In the genomic region with DNA sequence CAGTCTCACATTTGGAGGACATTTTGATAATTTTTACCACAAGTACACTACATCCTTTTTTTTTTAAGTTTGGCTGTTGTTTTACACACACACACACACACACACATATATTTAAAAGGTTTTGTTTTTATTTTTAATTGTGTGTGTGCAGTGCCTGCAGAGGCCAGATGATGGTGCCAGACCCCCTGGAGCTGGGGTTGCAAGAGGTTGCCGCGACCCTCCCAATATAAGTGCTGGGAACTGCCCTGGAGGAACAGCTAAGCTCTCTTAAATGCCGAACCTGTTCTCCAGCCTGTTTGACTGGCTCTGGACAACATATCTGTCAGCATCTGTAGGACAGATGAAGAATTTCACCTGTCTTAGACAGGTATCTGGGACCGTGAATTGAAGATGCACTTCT, we compare ENCODE assay signal across 28 mouse cellular contexts. TPM values are rescaled to one million over a fixed set of nuclear protein-coding genes. Genes with fewer than 3 reads are reported as not detected.
DNase-seq lines count a peak whose midpoint lies in the region; ATAC-seq and TF ChIP-seq lines count a peak whose summit lies in the region.
"Had no signal": no experiment of that assay in that cellular context is flagged by ENCODE, and none has a peak within 500 bp of the region (broad histone marks: within the 10 kb centered on the region; RNA-seq: fewer than 3 reads in every experiment).

No protein-coding gene starts in this region.

- no peak overlapping the region for H3K27ac ChIP-seq in intestine, postnatal 0 days (ENCODE audit: low read depth, low read length)
- no peak overlapping the region for H3K27ac ChIP-seq in intestine, embryonic 16.5 days (ENCODE audit: low read length)
- H3K27ac ChIP-seq in ES-Bruce4 (ENCODE audit: insufficient read depth, low read length), result peak overlapping the region; percentile 67
- H3K27ac ChIP-seq: embryonic facial prominence, embryonic 10.5 days; embryonic facial prominence, embryonic 13.5 days; forebrain, embryonic 12.5 days; forebrain, embryonic 15.5 days; heart, embryonic 15.5 days; hindbrain, embryonic 14.5 days had no signal

- no peaks in the 10 kb centered on the region for H3K27me3 ChIP-seq in intestine, postnatal 0 days (replicated peaks; ENCODE audit: control insufficient read depth, insufficient read depth, low read length)
- no peaks in the 10 kb centered on the region for H3K27me3 ChIP-seq in intestine, embryonic 16.5 days (replicated peaks; ENCODE audit: control insufficient read depth, insufficient read depth, low read length)
- H3K27me3 ChIP-seq in E14TG2a.4 (ENCODE audit: insufficient read depth, low read length), result no peaks in the 10 kb centered on the region
- no peaks in the 10 kb centered on the region for H3K27me3 ChIP-seq in ES-Bruce4 (ENCODE audit: control insufficient read depth, insufficient read depth, low read length, poor library complexity, severe bottlenecking)
- H3K27me3 ChIP-seq: forebrain, embryonic 15.5 days had no signal

- no peaks in the 10 kb centered on the region for H3K4me1 ChIP-seq in intestine, postnatal 0 days (replicated peaks; ENCODE audit: control insufficient read depth, insufficient read depth, low read length)
- no peaks in the 10 kb centered on the region for H3K4me1 ChIP-seq in intestine, embryonic 16.5 days (ENCODE audit: control insufficient read depth, insufficient read depth, low read length)
- H3K4me1 ChIP-seq in E14TG2a.4 (replicated peaks; ENCODE audit: low read depth, low read length) (peaks cover 90% of the 10 kb centered on the region), ES-Bruce4 (ENCODE audit: control insufficient read depth, insufficient read depth, low read length) (peaks cover 7% of the 10 kb centered on the region)
- H3K4me1 ChIP-seq: embryonic facial prominence, embryonic 13.5 days; forebrain, embryonic 12.5 days; heart, embryonic 12.5 days; heart, embryonic 15.5 days had no signal

- peak; percentile 39 for DNase-seq in ZHBTc4 (ENCODE audit: low read depth, low spot score)
- no peak for DNase-seq in frontal cortex, postnatal 25 days (ENCODE audit: low spot score in 2 of 2)
- DNase-seq: adrenal gland, postnatal 10 days; cerebellum, adult 11 months; cerebellum, adult 8-10 months; cerebellum, postnatal 10 days; cerebellum, postnatal 36 days; embryo, embryonic 11 days; gastrocnemius, postnatal 25 days; heart, adult 18-20 months; heart, postnatal 10 days; heart, postnatal 36 days; kidney, adult 18-20 months had no signal

- H3K36me3 ChIP-seq in intestine, postnatal 0 days (ENCODE audit: control insufficient read depth, insufficient read depth), result no peaks in the 10 kb centered on the region
- no peaks in the 10 kb centered on the region for H3K36me3 ChIP-seq in intestine, embryonic 16.5 days (ENCODE audit: control insufficient read depth, insufficient read depth, low read length)
- no peaks in the 10 kb centered on the region for H3K36me3 ChIP-seq in E14TG2a.4 (ENCODE audit: insufficient read depth, low read length)
- no peaks in the 10 kb centered on the region for H3K36me3 ChIP-seq in ES-Bruce4 (ENCODE audit: control insufficient read depth, insufficient read depth, low read length, poor library complexity, severe bottlenecking)
- H3K36me3 ChIP-seq: embryonic facial prominence, embryonic 10.5 days; embryonic facial prominence, embryonic 13.5 days; forebrain, embryonic 12.5 days; forebrain, embryonic 15.5 days; heart, embryonic 12.5 days; heart, embryonic 15.5 days had no signal

- TF ChIP-seq CTCF in intestine, postnatal 0 days (IDR thresholded peaks at IDR 0.05; ENCODE audit: low read depth), result 0 out of 2 replicates have a peak, but pooled peaks have one; percentile 7
- 0 out of 2 replicates have a peak, but pooled peaks have one; percentile 11 for TF ChIP-seq CTCF in E14TG2a.4 (conservative IDR thresholded peaks at IDR 0.05; ENCODE audit: low read length)
- TF ChIP-seq CTCF in ES-Bruce4 (IDR thresholded peaks at IDR 0.05; ENCODE audit: low read depth, low read length), result peak; percentile 51

- TF ChIP-seq EP300 in ES-Bruce4 (IDR thresholded peaks at IDR 0.05; ENCODE audit: insufficient read depth, low read depth, low read length), result 0 out of 2 replicates have a peak, but pooled peaks have one; percentile 37

- no peak for TF ChIP-seq POLR2A in ES-Bruce4 (IDR thresholded peaks at IDR 0.05; ENCODE audit: insufficient read depth, low read length)

- H3K9me3 ChIP-seq in intestine, postnatal 0 days (ENCODE audit: control insufficient read depth), result no peaks in the 10 kb centered on the region
- no peaks in the 10 kb centered on the region for H3K9me3 ChIP-seq in intestine, embryonic 16.5 days (ENCODE audit: control insufficient read depth, low read length)
- no peaks in the 10 kb centered on the region for H3K9me3 ChIP-seq in E14TG2a.4 (ENCODE audit: low read length)
- no peaks in the 10 kb centered on the region for H3K9me3 ChIP-seq in ES-Bruce4 (replicated peaks; ENCODE audit: control insufficient read depth, insufficient read depth, low read length, poor library complexity, severe bottlenecking)
- H3K9me3 ChIP-seq: embryonic facial prominence, embryonic 10.5 days; embryonic facial prominence, embryonic 13.5 days; forebrain, embryonic 12.5 days; forebrain, embryonic 15.5 days; heart, embryonic 12.5 days; heart, embryonic 15.5 days had no signal

- H3K4me3 ChIP-seq in intestine, postnatal 0 days (ENCODE audit: low read depth, low read length), result no peak overlapping the region
- H3K4me3 ChIP-seq in intestine, embryonic 16.5 days (ENCODE audit: low read length), result no peak overlapping the region
- H3K4me3 ChIP-seq in E14TG2a.4 (replicated peaks; ENCODE audit: low read length) (peak overlapping the region; percentile 17; the same call in 1 of the 2 replicates), ES-Bruce4 (ENCODE audit: low read depth, low read length) (no peak overlapping the region)
- H3K4me3 ChIP-seq: embryonic facial prominence, embryonic 10.5 days; embryonic facial prominence, embryonic 13.5 days; erythroblast, embryonic 14.5 days; forebrain, embryonic 12.5 days; forebrain, embryonic 15.5 days; heart, embryonic 12.5 days; heart, embryonic 15.5 days had no signal

- no peak for ATAC-seq in intestine, postnatal 0 days
- ATAC-seq in intestine, embryonic 16.5 days, result no peak
- ATAC-seq: CD4-positive, CD25-positive, alpha-beta regulatory T cell, adult 4 months; forebrain, embryonic 15.5 days had no signal

- H3K9ac ChIP-seq in intestine, postnatal 0 days (ENCODE audit: low read depth, low read length), result no peak overlapping the region
- H3K9ac ChIP-seq in intestine, embryonic 16.5 days (ENCODE audit: low read depth, low read length), result no peak overlapping the region
- H3K9ac ChIP-seq in ES-Bruce4 (ENCODE audit: low read depth, poor library complexity, severe bottlenecking), result no peak overlapping the region
- H3K9ac ChIP-seq: embryonic facial prominence, embryonic 13.5 days; forebrain, embryonic 12.5 days; forebrain, embryonic 15.5 days; heart, embryonic 12.5 days; heart, embryonic 15.5 days; hindbrain, embryonic 14.5 days had no signal

- no peak overlapping the region for H3K4me2 ChIP-seq in intestine, postnatal 0 days (replicated peaks; ENCODE audit: low read depth)
- no peak overlapping the region for H3K4me2 ChIP-seq in intestine, embryonic 16.5 days (ENCODE audit: low read depth, low read length)
- H3K4me2 ChIP-seq: embryonic facial prominence, embryonic 13.5 days; forebrain, embryonic 12.5 days; forebrain, embryonic 15.5 days; heart, embryonic 12.5 days; heart, embryonic 15.5 days; hindbrain, embryonic 14.5 days had no signal

- 77% methylated on average over 4 of the region's 4 CpGs for WGBS in intestine, postnatal 0 days
- WGBS in intestine, embryonic 16.5 days, result 79% methylated on average over 4 of the region's 4 CpGs

RNA-seq across cellular contexts. Expression of gene Pla2g2c, which starts 20.4 kb away (rescaled TPM):
- polyA plus RNA-seq in intestine, postnatal 0 days (2015; fragmentation: Nextera tagmentation; extraction: Ambion mirVana), result 0.09 and 0.21 TPM in 2 replicates
- 0.13 and 0.16 TPM in 2 replicates for polyA plus RNA-seq in intestine, embryonic 16.5 days (2015; fragmentation: Nextera tagmentation; extraction: Ambion mirVana)
- 0.68 and 0.79 TPM in 2 replicates for polyA plus RNA-seq in ES-Bruce4 (2011; ENCODE audit: insufficient read depth, insufficient read length, low read depth, missing spikeins)
- polyA plus RNA-seq: C2C12; CD4-positive, CD25-positive, alpha-beta regulatory T cell, adult 4 months; erythroblast, embryonic 14.5 days had no signal

RNA-seq across cellular contexts. Expression of gene Ubxn10, which starts 32.8 kb away (rescaled TPM):
- 0.51 and 0.83 TPM in 2 replicates for polyA plus RNA-seq in intestine, postnatal 0 days (2015; fragmentation: Nextera tagmentation; extraction: Ambion mirVana)
- polyA plus RNA-seq in intestine, embryonic 16.5 days (2015; fragmentation: Nextera tagmentation; extraction: Ambion mirVana), result 1.3 and 1.5 TPM in 2 replicates
- 1.0 and 1.3 TPM in 2 replicates for polyA plus RNA-seq in ES-Bruce4 (2011; ENCODE audit: insufficient read depth, insufficient read length, low read depth, missing spikeins)
- polyA plus RNA-seq: C2C12; CD4-positive, CD25-positive, alpha-beta regulatory T cell, adult 4 months; erythroblast, embryonic 14.5 days had no signal

RNA-seq across cellular contexts. Expression of gene Pla2g2f, which starts 53.3 kb away (rescaled TPM):
- 0.46 and 0.64 TPM in 2 replicates for polyA plus RNA-seq in intestine, postnatal 0 days (2015; fragmentation: Nextera tagmentation; extraction: Ambion mirVana)
- 2.3 and 2.7 TPM in 2 replicates for polyA plus RNA-seq in intestine, embryonic 16.5 days (2015; fragmentation: Nextera tagmentation; extraction: Ambion mirVana)
- polyA plus RNA-seq in ES-Bruce4 (2011; ENCODE audit: insufficient read depth, insufficient read length, low read depth, missing spikeins), result not detected in 2 replicates
- polyA plus RNA-seq: C2C12; CD4-positive, CD25-positive, alpha-beta regulatory T cell, adult 4 months; embryonic facial prominence, embryonic 10.5 days; erythroblast, embryonic 14.5 days; forebrain, embryonic 12.5 days; forebrain, embryonic 15.5 days; gonadal fat pad, adult 2 months; heart, embryonic 12.5 days; hindbrain, embryonic 14.5 days had no signal
